Comparison of ENCODE assay signal across 22 mouse cellular contexts in the genomic region with DNA sequence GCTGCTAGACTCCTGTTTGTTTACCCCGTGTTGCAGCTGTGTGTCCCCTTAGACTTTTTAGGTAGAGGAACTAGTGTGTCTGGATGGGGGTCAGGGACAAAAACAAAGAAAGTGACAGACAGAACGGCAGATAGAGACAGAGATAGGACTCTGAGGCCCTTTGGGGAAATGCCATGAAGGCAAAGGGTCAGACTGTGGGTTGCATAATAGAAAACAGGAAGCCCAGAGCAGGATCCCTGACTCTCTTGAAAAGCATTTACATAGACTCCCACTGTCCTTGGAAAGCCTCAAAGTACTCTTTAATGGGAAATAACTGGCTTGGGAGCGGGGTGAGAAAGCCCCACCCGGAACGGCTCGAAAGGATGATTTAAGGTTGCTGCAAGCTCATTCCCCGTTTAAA. TPM values are rescaled to one million over a fixed set of nuclear protein-coding genes. Genes with fewer than 3 reads are reported as not detected.
A peak's percentile ranks its signal among the peaks of the same experiment; 100 is the strongest.
DNase-seq lines count a peak whose midpoint lies in the region; ATAC-seq and TF ChIP-seq lines count a peak whose summit lies in the region.
"Had no signal": no experiment of that assay in that cellular context is flagged by ENCODE, and none has a peak within 500 bp of the region (broad histone marks: within the 10 kb centered on the region; RNA-seq: fewer than 3 reads in every experiment).

No protein-coding gene starts in this region.

- no peaks in the 10 kb centered on the region for H3K4me1 ChIP-seq in kidney, postnatal 0 days (replicated peaks; ENCODE audit: insufficient read depth, low read length)
- H3K4me1 ChIP-seq in kidney, embryonic 15.5 days = no peaks in the 10 kb centered on the region
- no peaks in the 10 kb centered on the region for H3K4me1 ChIP-seq in lung, adult 2 months (ENCODE audit: control insufficient read depth, insufficient read depth, low read length)
- peaks cover 17% of the 10 kb centered on the region for H3K4me1 ChIP-seq in bone marrow macrophage, adult 2 months (ENCODE audit: control insufficient read depth, insufficient read depth, low read length)
- H3K4me1 ChIP-seq: embryonic facial prominence, embryonic 15.5 days; limb, embryonic 10.5 days; lung, embryonic 15.5 days had no signal

- no peaks in the 10 kb centered on the region for H3K36me3 ChIP-seq in kidney, postnatal 0 days (ENCODE audit: insufficient read depth, low read length)
- H3K36me3 ChIP-seq in kidney, embryonic 15.5 days = no peaks in the 10 kb centered on the region
- H3K36me3 ChIP-seq: embryonic facial prominence, embryonic 15.5 days; limb, embryonic 10.5 days; lung, embryonic 15.5 days had no signal

- ATAC-seq in kidney, postnatal 0 days (replicated peaks; ENCODE audit: low FRiP score, low read depth) = no peak
- no peak for ATAC-seq in kidney, embryonic 15.5 days (replicated peaks; ENCODE audit: low FRiP score)
- peak; percentile 89 for ATAC-seq in megakaryocyte progenitor cell, adult 5-6 weeks (replicated peaks; ENCODE audit: poor library complexity)
- ATAC-seq: activated CD4-positive, CD25-positive, alpha-beta regulatory T cell, adult 4 months; forebrain, embryonic 16.5 days had no signal

- H3K27me3 ChIP-seq in kidney, postnatal 0 days (ENCODE audit: insufficient read depth, low read length) = no peaks in the 10 kb centered on the region
- no peaks in the 10 kb centered on the region for H3K27me3 ChIP-seq in kidney, embryonic 15.5 days
- H3K27me3 ChIP-seq: embryonic facial prominence, embryonic 15.5 days; lung, embryonic 15.5 days had no signal

- TF ChIP-seq CTCF in kidney, postnatal 0 days (IDR thresholded peaks at IDR 0.05; ENCODE audit: low read depth) = no peak
- TF ChIP-seq CTCF in lung, adult 2 months (IDR thresholded peaks at IDR 0.05; ENCODE audit: insufficient read depth, low read length) = no peak
- no peak for TF ChIP-seq CTCF in bone marrow macrophage, adult 2 months (IDR thresholded peaks at IDR 0.05; ENCODE audit: low read depth, low read length)

- no peaks in the 10 kb centered on the region for H3K9me3 ChIP-seq in kidney, postnatal 0 days (replicated peaks; ENCODE audit: low read length)
- H3K9me3 ChIP-seq in kidney, embryonic 15.5 days (replicated peaks) = no peaks in the 10 kb centered on the region; the same call in 1 of the 2 replicates
- H3K9me3 ChIP-seq: embryonic facial prominence, embryonic 15.5 days; limb, embryonic 10.5 days; lung, embryonic 15.5 days had no signal

- no peak overlapping the region for H3K27ac ChIP-seq in kidney, postnatal 0 days
- H3K27ac ChIP-seq in kidney, embryonic 15.5 days = no peak overlapping the region
- peak overlapping the region; percentile 37 for H3K27ac ChIP-seq in bone marrow macrophage, adult 2 months (ENCODE audit: insufficient read depth, low read depth, low read length)
- H3K27ac ChIP-seq: embryonic facial prominence, embryonic 15.5 days; hindbrain, embryonic 14.5 days; limb, embryonic 10.5 days; lung, embryonic 15.5 days had no signal

- no peak overlapping the region for H3K9ac ChIP-seq in kidney, postnatal 0 days (ENCODE audit: low read depth, low read length)
- H3K9ac ChIP-seq in kidney, embryonic 15.5 days = no peak overlapping the region
- H3K9ac ChIP-seq: embryonic facial prominence, embryonic 15.5 days; hindbrain, embryonic 14.5 days; lung, embryonic 15.5 days had no signal

- H3K4me3 ChIP-seq in kidney, postnatal 0 days (replicated peaks; ENCODE audit: low read depth, low read length) = no peak overlapping the region
- no peak overlapping the region for H3K4me3 ChIP-seq in kidney, embryonic 15.5 days (replicated peaks)
- H3K4me3 ChIP-seq in lung, adult 2 months (replicated peaks; ENCODE audit: extremely low read depth, low read depth, low read length) = no peak overlapping the region
- H3K4me3 ChIP-seq in bone marrow macrophage, adult 2 months (ENCODE audit: insufficient read depth, low read length) = no peak overlapping the region
- H3K4me3 ChIP-seq: embryonic facial prominence, embryonic 15.5 days; limb, embryonic 10.5 days; lung, embryonic 15.5 days had no signal

- peak; percentile 16 for DNase-seq in kidney, postnatal 0 days (ENCODE audit: low spot score)
- DNase-seq in lung, postnatal 25 days (ENCODE audit: low spot score) = peak; percentile 10
- no peak for DNase-seq in lung, adult 2 months
- DNase-seq in cerebellum, adult 9-10 months = no peak
- no peak for DNase-seq in thymus, postnatal 10 days (ENCODE audit: low spot score in 2 of 2)
- DNase-seq: cerebellum, adult 11 months; cerebellum, postnatal 14 days; heart, postnatal 10 days; thymus, postnatal 36 days had no signal

- no peak for TF ChIP-seq POLR2A in lung, adult 2 months (IDR thresholded peaks at IDR 0.05; ENCODE audit: borderline replicate concordance, extremely low read depth, low read depth, low read length)
- TF ChIP-seq POLR2A in bone marrow macrophage, adult 2 months (IDR thresholded peaks at IDR 0.05; ENCODE audit: borderline replicate concordance, low read depth, low read length) = no peak

- H3K4me2 ChIP-seq in kidney, postnatal 0 days (ENCODE audit: low read length) = no peak overlapping the region
- no peak overlapping the region for H3K4me2 ChIP-seq in kidney, embryonic 15.5 days
- H3K4me2 ChIP-seq: embryonic facial prominence, embryonic 15.5 days; heart, embryonic 11.5 days; hindbrain, embryonic 14.5 days; liver, embryonic 11.5 days; lung, embryonic 15.5 days; midbrain, embryonic 11.5 days had no signal

- WGBS in kidney, postnatal 0 days = 47% methylated on average over 7 of the region's 7 CpGs
- 51% methylated on average over 7 of the region's 7 CpGs for WGBS in kidney, embryonic 15.5 days
- 58% methylated on average over 7 of the region's 7 CpGs for WGBS in lung, adult 2 months

RNA-seq across cellular contexts. Expression of gene Tbc1d9, which starts 55.4 kb away (rescaled TPM):
- polyA plus RNA-seq in kidney, postnatal 0 days (2015; fragmentation: Nextera tagmentation; extraction: Ambion mirVana) = 1.7 and 1.8 TPM in 2 replicates
- 1.8 and 1.9 TPM in 2 replicates for polyA plus RNA-seq in kidney, embryonic 15.5 days (2015; fragmentation: Nextera tagmentation; extraction: Ambion mirVana)
- polyA plus RNA-seq in lung, adult 2 months (2012; rRNA removed) = 21.9 and 22.7 TPM in 2 replicates
- polyA plus RNA-seq in bone marrow macrophage, adult 2 months (2012; ENCODE audit: insufficient read depth, insufficient read length, missing spikeins) = 24.3 and 27.9 TPM in 2 replicates
- 0.34 and 0.42 TPM in 2 replicates for total RNA-seq in megakaryocyte progenitor cell, adult 5-6 weeks (2015)
- 0.71 and 1.3 TPM in 2 replicates for total RNA-seq in megakaryocyte progenitor cell, adult 5-6 weeks (2017)

RNA-seq across cellular contexts. Expression of gene Gm10645, which starts 56.2 kb away (rescaled TPM):
- polyA plus RNA-seq in kidney, postnatal 0 days (2015; fragmentation: Nextera tagmentation; extraction: Ambion mirVana) = 1.6 and 2.0 TPM in 2 replicates
- 1.0 and 1.1 TPM in 2 replicates for polyA plus RNA-seq in kidney, embryonic 15.5 days (2015; fragmentation: Nextera tagmentation; extraction: Ambion mirVana)
- polyA plus RNA-seq in lung, adult 2 months (2012; rRNA removed) = 0.67 and 1.4 TPM in 2 replicates
- 0.68 and 1.2 TPM in 2 replicates for polyA plus RNA-seq in bone marrow macrophage, adult 2 months (2012; ENCODE audit: insufficient read depth, insufficient read length, missing spikeins)
- 0.12 TPM in 1 of 2 replicates, not detected in the other for total RNA-seq in megakaryocyte progenitor cell, adult 5-6 weeks (2015)
- not detected in 2 replicates for total RNA-seq in megakaryocyte progenitor cell, adult 5-6 weeks (2017)
- total RNA-seq: gastrocnemius, postnatal 4 days had no signal
- polyA plus RNA-seq: activated CD4-positive, CD25-positive, alpha-beta regulatory T cell, adult 4 months had no signal

Comparison
In these comparisons a context has a peak if more than half of its experiments do, and no peak if none do; other contexts are left out.
1. DNase-seq: peak in kidney, postnatal 0 days (single experiment) and lung, postnatal 25 days (single experiment); none in lung, adult 2 months (single experiment), cerebellum, adult 9-10 months (single experiment) and thymus, postnatal 10 days (0 of 2).